Mouse (Mus musculus) MEL (cell line): ENCODE measurements around the gene Scn8a. TPM values are rescaled to one million over a fixed set of nuclear protein-coding genes. Genes with fewer than 3 reads are reported as not detected.
A peak's percentile ranks its signal among the peaks of the same experiment; 100 is the strongest.

ENCODE experiments used
- DNase-seq: peaks from one replicate; pipeline ENCODE4 v3.0.0; 2011; ENCODE audit warnings: low read depth, low spot score
- H3K27ac ChIP-seq: 2 replicates; pipeline ENCODE4 v1.5.1; 2012; ENCODE audit warnings: low read depth, mild to moderate bottlenecking, control low read depth, low read length, moderate library complexity; ENCODE audit not compliant: control insufficient read depth
- H3K27me3 ChIP-seq, 2 experiments: fragments of 150-350 bp in 1 of 2; sonication (generic) in 1 of 2; 2 replicates each; pipeline ENCODE4 v1.6.1; 2012; ENCODE audit warnings: low read length in 2 of 2, mild to moderate bottlenecking in 2 of 2, improper control_type of control experiment in 1 of 2, moderate library complexity in 1 of 2; ENCODE audit not compliant: insufficient read depth in 2 of 2, control insufficient read depth in 1 of 2
- H3K36me3 ChIP-seq, 2 experiments: 2 replicates each; pipeline ENCODE4 v1.6.1; 2012 to 2014; ENCODE audit warnings: low read length in 2 of 2, improper control_type of control experiment in 1 of 2, inconsistent platforms in 1 of 2, mild to moderate bottlenecking in 1 of 2; ENCODE audit not compliant: insufficient read depth in 2 of 2, control insufficient read depth in 1 of 2
- H3K4me1 ChIP-seq, 2 experiments: fragments of 150-350 bp in 1 of 2; sonication (generic) in 1 of 2; 2 replicates each; pipeline ENCODE4 v1.6.1; 2012; ENCODE audit warnings: low read length in 2 of 2, improper control_type of control experiment in 1 of 2, mild to moderate bottlenecking in 1 of 2; ENCODE audit not compliant: insufficient read depth in 2 of 2, control insufficient read depth in 1 of 2
- H3K4me3 ChIP-seq, 2 experiments: fragments of 150-350 bp in 1 of 2; sonication (generic) in 1 of 2; 2 replicates each; pipeline ENCODE4 v1.5.1; 2012; ENCODE audit warnings: low read depth in 2 of 2, low read length in 2 of 2, mild to moderate bottlenecking in 2 of 2, moderate library complexity in 2 of 2, control low read depth in 1 of 2, improper control_type of control experiment in 1 of 2; ENCODE audit not compliant: control insufficient read depth in 1 of 2, insufficient read depth in 1 of 2
- H3K79me2 ChIP-seq: 2 replicates; pipeline ENCODE4 v1.6.1; 2012; ENCODE audit warnings: mild to moderate bottlenecking, low read length, moderate library complexity; ENCODE audit not compliant: control insufficient read depth, poor library complexity, insufficient read depth
- H3K9ac ChIP-seq: 2 replicates; pipeline ENCODE4 v1.6.1; 2012; ENCODE audit warnings: low read depth, mild to moderate bottlenecking, control low read depth, low read length, moderate library complexity; ENCODE audit not compliant: control insufficient read depth, poor library complexity, severe bottlenecking
- H3K9me3 ChIP-seq: fragments of 150-350 bp; sonication (generic); replicated peaks from 2 replicates; pipeline ENCODE4 v1.6.1; 2012; ENCODE audit warnings: mild to moderate bottlenecking, low read length, improper control_type of control experiment, moderate library complexity; ENCODE audit not compliant: insufficient read depth
- BHLHE40 ChIP-seq: IDR thresholded peaks from 2 replicates; pipeline ENCODE4 v1.6.1; 2012; ENCODE audit warnings: low read depth, mild to moderate bottlenecking, inconsistent platforms, low read length, improper control_type of control experiment, borderline replicate concordance
- CHD1 ChIP-seq: IDR thresholded peaks from 2 replicates; pipeline ENCODE4 v1.6.1; 2012; ENCODE audit warnings: low read depth, mild to moderate bottlenecking, inconsistent platforms, low read length, improper control_type of control experiment
- CTCF ChIP-seq, 3 experiments: IDR thresholded peaks in 2 of 3; conservative IDR thresholded peaks in 1 of 3; 2 replicates each; pipeline ENCODE4 v1.5.1; 2011 to 2012; ENCODE audit warnings: low read length in 3 of 3, low read depth in 2 of 3, mild to moderate bottlenecking in 2 of 3, improper control_type of control experiment in 1 of 3, inconsistent platforms in 1 of 3, mixed read lengths in 1 of 3, moderate library complexity in 1 of 3; ENCODE audit not compliant: control insufficient read depth in 1 of 3, insufficient read depth in 1 of 3, poor library complexity in 1 of 3, severe bottlenecking in 1 of 3
- E2F4 ChIP-seq: IDR thresholded peaks from 2 replicates; pipeline ENCODE4 v1.6.1; 2011; ENCODE audit warnings: low read depth, low read length, improper control_type of control experiment, borderline replicate concordance
- ELF1 ChIP-seq: IDR thresholded peaks from 2 replicates; pipeline ENCODE4 v1.6.1; 2014; ENCODE audit warnings: low read depth, mild to moderate bottlenecking, inconsistent platforms, low read length, improper control_type of control experiment, moderate library complexity
- GABPA ChIP-seq: IDR thresholded peaks from 2 replicates; pipeline ENCODE4 v1.6.1; 2012; ENCODE audit warnings: low read depth, mild to moderate bottlenecking, inconsistent platforms, low read length, improper control_type of control experiment, moderate library complexity
- GATA1 ChIP-seq: IDR thresholded peaks from 2 replicates; pipeline ENCODE4 v1.6.1; 2011; ENCODE audit warnings: low read depth, low read length, improper control_type of control experiment
- HCFC1 ChIP-seq: IDR thresholded peaks from 2 replicates; pipeline ENCODE4 v1.6.1; 2012; ENCODE audit warnings: low read depth, mild to moderate bottlenecking, inconsistent platforms, low read length, improper control_type of control experiment, moderate library complexity
- MAX ChIP-seq: IDR thresholded peaks from 2 replicates; pipeline ENCODE4 v1.6.1; 2011; ENCODE audit warnings: low read length, improper control_type of control experiment
- MYB ChIP-seq: IDR thresholded peaks from 2 replicates; pipeline ENCODE4 v1.6.1; 2011; ENCODE audit warnings: mild to moderate bottlenecking, low read depth, low read length, improper control_type of control experiment
- MYC ChIP-seq: IDR thresholded peaks from 2 replicates; pipeline ENCODE4 v1.6.1; 2011; ENCODE audit warnings: low read depth, mild to moderate bottlenecking, low read length, improper control_type of control experiment, moderate library complexity
- NRF1 ChIP-seq: IDR thresholded peaks from 2 replicates; pipeline ENCODE4 v1.6.1; 2014; ENCODE audit warnings: low read depth, mild to moderate bottlenecking, inconsistent platforms, low read length, improper control_type of control experiment, moderate library complexity; ENCODE audit not compliant: poor library complexity, insufficient read depth, severe bottlenecking
- POLR2AphosphoS2 ChIP-seq: IDR thresholded peaks from 2 replicates; pipeline ENCODE4 v1.6.1; 2011; ENCODE audit warnings: low read length, improper control_type of control experiment
- RAD21 ChIP-seq: IDR thresholded peaks from 2 replicates; pipeline ENCODE4 v1.6.1; 2011; ENCODE audit warnings: mild to moderate bottlenecking, low read depth, low read length, improper control_type of control experiment
- SMC3 ChIP-seq: IDR thresholded peaks from 2 replicates; pipeline ENCODE4 v1.6.1; 2011; ENCODE audit warnings: low read depth, low read length, improper control_type of control experiment
- TAL1 ChIP-seq: IDR thresholded peaks from 2 replicates; pipeline ENCODE4 v1.6.1; 2012; ENCODE audit warnings: mild to moderate bottlenecking, inconsistent platforms, low read length, moderate library complexity, mixed read lengths
- TCF12 ChIP-seq: IDR thresholded peaks from 2 replicates; pipeline ENCODE4 v1.6.1; 2014; ENCODE audit warnings: low read depth, mild to moderate bottlenecking, inconsistent platforms, low read length, improper control_type of control experiment, moderate library complexity
- UBTF ChIP-seq: IDR thresholded peaks from 2 replicates; pipeline ENCODE4 v1.6.1; 2012; ENCODE audit warnings: low read depth, mild to moderate bottlenecking, inconsistent platforms, low read length, improper control_type of control experiment, moderate library complexity, borderline replicate concordance; ENCODE audit not compliant: insufficient read depth
- USF1 ChIP-seq: IDR thresholded peaks from 2 replicates; pipeline ENCODE4 v1.6.1; 2014; ENCODE audit warnings: low read depth, mild to moderate bottlenecking, inconsistent platforms, low read length, improper control_type of control experiment, moderate library complexity
- ZC3H11A ChIP-seq: IDR thresholded peaks from 2 replicates; pipeline ENCODE4 v1.6.1; 2012; ENCODE audit warnings: low read depth, mild to moderate bottlenecking, inconsistent platforms, low read length, improper control_type of control experiment
- ZNF384 ChIP-seq: IDR thresholded peaks from 2 replicates; pipeline ENCODE4 v1.6.1; 2012; ENCODE audit warnings: low read depth, mild to moderate bottlenecking, inconsistent platforms, low read length, improper control_type of control experiment
- polyA plus RNA-seq, 2 experiments: library from polyadenylated mRNA; stranded (reverse) in 1 of 2; unstranded in 1 of 2; fragments of >175 nt in 1 of 2; fragments of >200 nt in 1 of 2; gene quantifications; 2 replicates each; pipeline versions ENCODE4 v1.2.1 to v1.2.4; 2012; ENCODE audit warnings: low replicate concordance in 2 of 2, low read depth in 1 of 2; ENCODE audit not compliant: insufficient read length in 2 of 2, insufficient read depth in 1 of 2, missing spikeins in 1 of 2
- total RNA-seq: library from RNA; depleted of rRNA; stranded (reverse); fragments of 300-350 nt; gene quantifications from 2 replicates; pipeline ENCODE4 v1.2.3, GENCODE M21; 2012

The Scn8a gene
- total and polyA plus RNA-seq, 3 experiments = 0.01 to 0.08 TPM; not detected in 1

GRCm38 (mm10) chr15:101042613-101043012 is 173.0 kb downstream of the Scn8a start:
- no peaks in the 10 kb centered on the region for H3K9me3 ChIP-seq
- no peaks in the 10 kb centered on the region for H3K27me3 ChIP-seq
- H3K9ac ChIP-seq = no peak overlapping the region
- DNase-seq = peak; percentile 57
- H3K27ac ChIP-seq = no peak overlapping the region
- H3K4me3 ChIP-seq = no peak overlapping the region
- H3K36me3 ChIP-seq = no peaks in the 10 kb centered on the region
- TF ChIP-seq ZNF384 (no peak), UBTF (no peak), GATA1 (no peak), ZC3H11A (peak; percentile 75), MAX (no peak), GABPA (no peak), POLR2AphosphoS2 (no peak), RAD21 (peak; percentile 78), CTCF (IDR thresholded peaks at IDR 0.05 in 2 of 3, conservative IDR thresholded peaks at IDR 0.05 in 1 of 3; ENCODE audit: control insufficient read depth in 1 of 3, insufficient read depth in 1 of 3, low read depth in 2 of 3, low read length in 3 of 3, poor library complexity in 1 of 3, severe bottlenecking in 1 of 3) (peak; percentile 82 to 88 (median 85)), E2F4 (no peak), SMC3 (peak; percentile 74), MYC (no peak), HCFC1 (no peak)
- no peaks in the 10 kb centered on the region for H3K4me1 ChIP-seq
- H3K79me2 ChIP-seq = no peaks in the 10 kb centered on the region

- Histone ChIP-seq H3K4me3 (no peak overlapping the region), H3K9ac (no peak overlapping the region), H3K27ac (no peak overlapping the region), H3K36me3 (no peaks in the 10 kb centered on the region), H3K79me2 (no peaks in the 10 kb centered on the region), H3K9me3 (no peaks in the 10 kb centered on the region), H3K4me1 (no peaks in the 10 kb centered on the region), H3K27me3 (no peaks in the 10 kb centered on the region)
- no peak for DNase-seq
- TF ChIP-seq TAL1 = no peak
- TF ChIP-seq NRF1 = no peak
- TF ChIP-seq BHLHE40 = no peak
- no peak for TF ChIP-seq USF1
- TF ChIP-seq ELF1 = no peak
- no peak for TF ChIP-seq TCF12
- TF ChIP-seq CHD1 = no peak
- no peak for TF ChIP-seq MYB
- TF ChIP-seq E2F4 = no peak
- no peak for TF ChIP-seq HCFC1
Observed at GRCm38 (mm10) chr15:101044531-101044930, 174.9 kb downstream of the Scn8a start.
